Mouse (Mus musculus): ENCODE results near the gene Tbc1d14.

The Tbc1d14 gene

DNA sequence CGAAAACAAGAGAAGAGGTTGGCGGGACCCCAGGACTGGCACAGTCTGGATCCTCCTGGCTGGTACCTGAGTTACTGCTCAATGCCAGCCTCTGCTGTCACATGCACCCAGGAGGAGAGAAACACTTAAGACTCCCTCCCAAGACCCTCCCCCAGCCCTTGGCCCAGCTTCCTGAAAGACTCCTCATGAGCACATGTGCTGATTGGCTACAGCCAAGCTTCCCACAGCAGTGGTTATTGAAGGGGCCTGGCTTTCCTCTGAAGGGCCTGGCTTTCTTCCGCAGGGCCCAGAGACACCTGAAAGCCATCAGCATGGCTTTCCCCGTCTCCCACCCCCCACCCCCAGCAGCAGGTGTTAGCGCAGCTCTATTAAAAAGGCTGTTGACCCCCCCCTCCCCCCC, at the start of gene Tbc1d14:
Gene Tbc1d14, minus strand, starts transcription at position 101 of the 400 bp plus-strand sequence.
- no peak for DNase-seq (ENCODE audit: low spot score)

DNA sequence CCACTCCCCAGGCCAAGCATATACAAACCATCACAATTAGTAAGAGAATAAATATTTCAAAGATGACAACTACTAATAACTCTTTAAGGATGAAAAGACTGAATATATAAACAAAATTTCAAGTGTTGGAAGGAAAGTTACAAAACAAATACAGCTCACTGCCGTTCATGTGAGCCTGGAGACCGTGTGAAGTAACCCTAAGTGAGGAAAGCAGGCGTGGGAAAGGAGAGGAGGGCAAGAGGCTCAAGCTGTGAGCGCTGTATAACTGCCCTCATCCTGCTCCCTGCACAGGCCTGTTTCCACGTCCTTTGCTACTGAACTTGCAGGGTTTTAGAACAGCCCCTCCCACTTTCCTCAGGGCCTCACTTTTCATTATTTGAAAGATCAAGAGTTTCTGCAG, 32.5 kb upstream of the Tbc1d14 start:
- DNase-seq (ENCODE audit: low spot score): no peak

DNA sequence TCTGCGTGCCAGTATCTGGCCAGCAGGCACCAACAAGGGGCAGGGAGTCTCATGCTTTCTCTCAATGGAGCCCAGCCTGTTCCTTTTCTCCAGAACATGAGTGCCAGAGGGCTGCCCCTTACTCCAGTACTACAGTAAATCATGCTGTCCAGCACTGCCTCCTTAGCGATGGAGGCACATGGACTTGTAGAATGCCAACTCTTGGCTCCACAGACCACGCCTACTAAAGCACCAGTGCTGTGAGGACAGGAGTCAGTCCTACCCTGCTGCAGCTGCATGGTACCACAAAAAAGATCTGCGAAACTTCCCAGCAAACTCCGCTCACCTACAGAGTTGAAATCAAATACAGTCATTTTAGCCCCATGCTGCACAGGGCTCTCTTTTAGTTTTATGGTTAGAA, 30.6 kb upstream of the Tbc1d14 start:
- DNase-seq (ENCODE audit: low spot score): no peak

DNA sequence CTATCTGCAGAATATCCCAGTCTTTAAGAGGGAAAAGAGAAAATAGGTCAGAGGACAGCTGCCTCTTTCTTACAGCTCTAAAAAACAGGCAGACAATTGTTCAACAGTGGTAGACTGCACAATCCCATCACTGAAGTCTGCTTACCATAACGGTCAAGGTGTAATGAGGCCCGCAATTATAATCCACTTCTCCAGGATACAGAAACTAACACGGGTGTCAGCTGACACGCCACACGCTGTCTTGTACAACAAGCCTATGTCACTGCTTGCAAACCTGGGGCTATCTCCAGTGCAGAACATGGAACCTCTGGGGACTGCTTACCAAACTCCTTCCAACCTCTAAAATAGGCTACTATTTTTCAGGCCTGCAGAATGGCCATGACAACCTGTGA, 28.0 kb upstream of the Tbc1d14 start:
- DNase-seq (ENCODE audit: low spot score): no peak

DNA sequence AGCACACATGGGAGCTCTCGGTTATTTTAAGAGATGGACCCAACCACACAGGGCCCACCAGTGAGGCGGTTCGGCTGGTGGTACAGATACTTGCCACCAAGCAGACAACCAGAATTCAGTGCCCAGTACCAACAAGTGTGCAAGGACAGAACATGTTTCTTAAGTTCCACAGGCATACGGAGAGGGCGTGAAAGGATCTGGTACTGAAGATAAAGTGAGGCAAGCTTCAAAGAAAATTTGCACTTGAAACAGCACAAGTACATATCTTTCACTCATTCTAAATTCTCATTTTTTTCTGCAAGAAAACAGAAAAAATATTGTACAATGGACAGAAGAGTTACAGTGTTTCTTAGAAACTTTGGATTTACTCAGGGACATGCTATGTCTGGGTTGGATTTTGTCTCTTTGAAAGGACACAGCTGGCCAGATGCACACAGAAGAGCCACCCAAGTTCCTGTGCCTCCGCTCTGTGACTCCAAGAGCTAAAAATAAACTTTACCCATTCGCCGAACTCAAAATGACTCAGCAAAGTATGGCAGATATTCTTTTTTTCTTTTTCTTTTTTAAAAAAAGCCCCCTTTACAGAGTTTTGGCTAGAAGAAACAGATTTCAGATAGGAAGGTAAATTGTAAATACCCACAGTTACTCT, 27.5 kb upstream of the Tbc1d14 start:
- DNase-seq (ENCODE audit: low spot score): no peak

DNA sequence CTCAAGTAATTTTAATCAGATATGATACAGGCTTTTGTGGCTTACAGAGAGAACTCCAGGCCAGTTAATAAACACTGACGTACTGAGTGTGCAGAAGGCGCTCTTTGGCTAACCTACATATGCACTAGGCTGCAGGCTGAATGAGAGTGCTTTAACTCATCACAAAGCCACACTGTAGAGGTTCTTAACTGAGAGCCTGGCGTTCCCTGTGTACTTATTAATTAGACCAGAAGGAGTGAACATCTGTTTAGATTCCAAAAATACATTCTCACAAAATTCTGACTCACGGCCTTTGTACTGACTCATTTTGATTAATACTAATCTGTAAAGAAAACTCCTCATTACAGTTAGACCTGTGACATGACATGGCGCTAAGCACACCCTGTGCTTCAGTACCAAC, 25.8 kb upstream of the Tbc1d14 start:
- DNase-seq (ENCODE audit: low spot score): no peak

DNA sequence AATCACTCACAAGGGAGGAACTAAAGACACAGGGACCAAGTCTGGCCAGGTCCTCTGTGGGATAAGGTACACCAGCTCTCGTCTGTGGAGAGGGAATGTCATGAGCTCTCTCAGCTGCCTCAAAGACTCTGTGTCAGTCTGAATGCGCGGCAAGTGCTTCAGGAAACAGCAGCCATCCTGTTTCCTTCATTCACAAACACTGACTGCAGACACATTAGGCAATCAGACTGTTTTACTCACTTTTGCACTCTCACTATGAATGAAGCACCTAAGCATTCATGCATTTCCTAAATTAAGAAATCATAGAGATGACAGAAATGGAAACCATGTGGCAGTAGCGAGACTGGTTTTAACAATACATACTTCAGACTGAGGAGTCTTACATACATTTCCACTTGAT, 25.3 kb upstream of the Tbc1d14 start:
- DNase-seq (ENCODE audit: low spot score): no peak

DNA sequence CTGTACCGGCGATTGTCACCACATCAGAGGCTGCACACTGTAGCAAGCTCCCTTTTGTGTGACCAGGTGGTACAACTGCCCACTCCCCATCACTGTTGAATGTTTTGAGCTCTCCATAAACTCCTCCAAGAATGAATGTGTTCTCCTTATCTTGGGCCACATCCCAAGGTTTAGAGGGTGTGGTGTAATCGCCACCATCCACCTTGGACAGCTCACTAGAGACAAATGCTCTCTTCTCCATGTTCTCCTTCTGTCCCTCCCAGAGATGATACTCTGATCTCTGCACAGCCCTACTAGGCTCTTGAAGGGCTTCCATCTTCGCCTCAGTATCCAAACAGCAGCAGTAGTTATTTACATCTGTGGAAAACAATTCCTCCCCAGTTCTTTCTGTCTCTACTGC, 21.0 kb upstream of the Tbc1d14 start:
- DNase-seq (ENCODE audit: low spot score): no peak

DNA sequence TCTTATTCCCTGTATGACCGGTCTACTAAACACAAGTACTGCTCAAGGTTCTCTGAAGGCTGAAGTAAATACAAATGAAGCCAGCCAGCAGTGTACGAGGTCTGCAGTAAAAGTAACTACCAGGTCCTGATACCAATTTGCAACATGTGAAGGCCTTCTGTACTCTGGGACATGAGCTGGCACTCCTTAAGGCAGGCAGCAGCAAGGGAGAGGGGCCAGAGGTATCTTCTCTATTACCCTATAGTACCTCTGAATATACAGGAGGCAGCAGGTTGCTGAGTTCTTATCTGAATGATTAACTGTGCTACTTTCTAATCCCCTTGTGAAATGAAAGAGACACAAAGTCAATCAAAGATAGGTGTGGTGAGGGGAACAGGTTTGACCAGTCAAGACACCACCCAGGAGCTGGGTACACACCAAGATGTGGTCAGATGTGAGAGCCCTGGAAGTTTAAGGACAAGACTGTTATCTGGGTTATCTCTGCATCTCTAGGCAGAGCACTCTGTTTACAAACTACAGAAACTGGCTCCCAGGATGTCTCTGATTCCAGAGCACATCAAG, 15.9 kb upstream of the Tbc1d14 start:
- no peak for DNase-seq (ENCODE audit: low spot score)

DNA sequence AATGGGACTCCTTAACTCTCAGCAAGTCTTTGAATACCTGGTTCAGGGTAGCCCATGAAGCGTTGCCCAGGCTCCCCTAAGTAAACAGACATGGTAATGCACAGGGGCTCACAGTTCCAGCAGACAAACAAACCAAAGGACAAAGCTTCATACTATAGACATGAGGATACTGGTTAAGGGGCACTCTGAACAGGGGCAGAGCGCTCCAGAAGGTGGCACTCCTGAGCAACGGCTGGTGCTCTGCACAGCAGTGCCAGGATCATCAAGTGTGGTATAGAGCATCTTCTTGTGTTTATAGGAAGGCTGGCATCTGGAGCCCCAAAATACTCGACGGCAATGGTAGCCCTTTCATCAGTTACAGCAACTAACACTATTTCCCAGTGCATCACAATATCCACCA, 10.0 kb upstream of the Tbc1d14 start:
- DNase-seq (ENCODE audit: low spot score): peak; percentile 78

DNA sequence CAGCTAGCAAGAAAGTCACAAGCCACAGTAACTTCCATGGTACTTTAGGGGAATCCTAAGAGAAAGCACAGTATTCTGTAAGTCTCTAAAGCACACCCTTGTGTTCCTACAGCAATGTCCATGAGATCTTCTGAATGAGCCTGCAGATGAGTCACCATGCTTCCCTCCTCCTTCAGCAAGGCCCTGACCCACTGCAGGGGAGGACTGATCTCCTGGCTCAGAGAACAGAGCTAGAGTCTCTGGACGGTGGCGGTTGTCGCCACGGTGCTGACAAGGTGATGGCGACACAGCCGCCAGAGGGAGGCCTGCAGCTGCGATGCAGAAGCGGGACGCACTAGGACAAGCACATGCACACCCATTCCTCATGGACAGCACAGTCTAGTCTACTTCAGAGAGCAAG, 9.0 kb upstream of the Tbc1d14 start:
- no peak for DNase-seq (ENCODE audit: low spot score)

DNA sequence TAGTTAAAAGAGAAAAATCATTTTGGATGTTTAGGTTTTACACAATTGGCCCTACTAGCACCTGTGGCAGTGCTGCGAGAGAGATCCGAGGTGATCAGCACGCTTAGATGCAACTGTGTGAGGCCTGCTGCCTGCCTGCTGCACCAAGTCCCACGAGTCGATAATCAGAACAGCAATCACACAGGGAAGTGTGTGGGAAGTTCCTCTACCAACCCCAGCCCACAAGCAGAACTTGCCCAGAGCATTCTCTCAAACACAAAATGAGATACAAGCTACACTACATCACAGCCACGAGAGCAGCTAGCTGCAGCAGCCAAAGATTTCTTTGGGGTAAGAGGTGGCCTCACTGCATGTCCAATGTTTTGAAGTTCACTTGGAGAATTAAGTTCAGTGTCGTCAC, 8.4 kb upstream of the Tbc1d14 start:
- DNase-seq (ENCODE audit: low spot score): no peak

DNA sequence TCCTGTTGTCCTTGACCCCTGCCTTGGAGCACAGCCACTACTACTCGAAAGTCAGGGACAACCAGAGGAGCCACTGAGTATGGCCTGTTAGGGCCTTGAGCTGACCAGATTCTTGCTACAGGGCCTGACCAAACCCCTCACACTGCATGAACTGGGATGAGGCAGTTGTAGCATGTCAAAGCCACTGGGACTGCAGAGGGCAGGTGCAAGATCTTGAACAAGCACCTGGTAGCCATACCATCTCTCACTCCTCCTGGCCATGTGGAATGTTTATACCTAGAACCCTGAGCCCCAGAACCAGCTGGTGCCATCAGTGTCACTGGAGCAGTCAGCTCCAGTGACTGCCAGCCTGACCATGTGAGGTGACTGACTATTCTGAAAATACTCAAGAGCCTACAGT, 5.8 kb upstream of the Tbc1d14 start:
- DNase-seq (ENCODE audit: low spot score): no peak

DNA sequence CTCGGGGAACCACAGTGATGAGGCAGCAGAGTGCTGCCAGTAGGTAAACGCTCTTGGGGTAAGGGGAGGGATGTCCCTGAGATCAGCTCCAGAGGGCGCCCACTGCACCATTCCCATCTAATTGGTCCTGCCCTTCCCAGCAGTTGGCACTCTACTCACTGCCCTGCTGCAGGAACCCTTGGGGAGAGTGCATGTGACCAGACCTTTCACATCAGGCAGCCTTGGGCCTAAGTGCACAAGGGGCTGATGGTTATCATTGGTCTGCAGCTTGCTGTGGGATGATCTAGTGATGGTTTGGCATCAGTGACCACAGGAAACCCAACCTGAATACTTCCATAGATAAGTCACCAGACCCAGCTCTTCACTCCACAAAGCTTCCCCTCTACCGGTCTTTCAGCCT, 4.6 kb upstream of the Tbc1d14 start:
- no peak for DNase-seq (ENCODE audit: low spot score)

DNA sequence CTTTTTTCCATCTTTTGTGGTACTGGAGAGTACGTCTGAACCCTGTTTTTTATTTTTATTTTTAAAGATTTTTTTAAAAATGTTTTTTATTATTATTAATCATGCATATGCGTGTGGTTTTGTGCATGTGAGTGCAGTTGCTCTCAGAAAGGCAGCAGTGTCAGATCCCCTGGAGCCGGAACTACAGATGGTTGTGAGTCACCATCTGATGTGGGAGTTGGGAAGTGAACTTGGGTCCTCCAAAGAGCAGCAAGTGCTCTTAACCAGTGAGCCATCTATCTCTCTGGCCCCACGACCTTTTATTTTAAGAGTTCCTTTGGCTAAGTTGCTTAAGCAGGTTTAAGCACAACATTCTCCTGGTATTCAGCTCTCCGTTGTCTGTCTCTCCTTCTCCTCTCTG, 3.1 kb upstream of the Tbc1d14 start:
- DNase-seq (ENCODE audit: low spot score): no peak

DNA sequence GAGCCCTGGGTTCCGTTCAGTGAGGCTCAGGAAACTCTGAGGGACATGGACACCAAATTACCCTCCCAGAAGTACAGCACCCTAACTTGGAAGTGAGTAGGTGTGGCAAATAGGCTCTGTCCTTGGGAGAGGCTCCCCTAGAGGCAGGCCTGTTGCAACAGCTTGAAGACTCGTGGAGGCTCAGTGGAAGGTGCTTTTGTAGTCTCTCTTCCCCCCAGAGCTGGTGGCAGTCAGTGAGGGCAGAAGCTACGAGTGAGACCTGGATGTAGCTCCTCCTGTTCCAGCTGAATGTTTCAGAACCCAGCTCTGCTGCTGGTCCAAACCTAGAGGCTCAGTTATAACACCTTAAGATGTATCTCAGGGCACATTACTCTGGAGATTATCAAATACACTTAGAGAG, 2.0 kb upstream of the Tbc1d14 start:
- no peak for DNase-seq (ENCODE audit: low spot score)

DNA sequence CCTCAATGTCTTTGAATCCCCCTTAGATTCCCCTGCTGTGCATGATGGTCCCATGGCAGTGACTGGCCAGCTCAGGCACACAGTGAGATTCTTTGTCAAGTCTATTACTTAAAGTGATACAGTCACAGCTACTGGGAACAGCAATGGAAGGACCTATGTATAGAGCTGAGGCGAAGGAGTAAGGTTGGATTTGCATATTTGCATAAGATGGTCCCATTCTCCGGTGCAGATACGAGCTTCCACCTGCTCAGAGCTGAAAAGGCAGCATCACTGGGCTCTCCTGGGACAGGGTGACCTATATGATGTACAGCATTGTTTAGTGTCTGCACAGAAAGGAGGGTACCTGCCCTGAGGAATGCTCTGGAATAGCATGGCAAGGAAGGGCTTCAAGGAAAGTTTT, 1.3 kb upstream of the Tbc1d14 start:
- no peak for DNase-seq (ENCODE audit: low spot score)

DNA sequence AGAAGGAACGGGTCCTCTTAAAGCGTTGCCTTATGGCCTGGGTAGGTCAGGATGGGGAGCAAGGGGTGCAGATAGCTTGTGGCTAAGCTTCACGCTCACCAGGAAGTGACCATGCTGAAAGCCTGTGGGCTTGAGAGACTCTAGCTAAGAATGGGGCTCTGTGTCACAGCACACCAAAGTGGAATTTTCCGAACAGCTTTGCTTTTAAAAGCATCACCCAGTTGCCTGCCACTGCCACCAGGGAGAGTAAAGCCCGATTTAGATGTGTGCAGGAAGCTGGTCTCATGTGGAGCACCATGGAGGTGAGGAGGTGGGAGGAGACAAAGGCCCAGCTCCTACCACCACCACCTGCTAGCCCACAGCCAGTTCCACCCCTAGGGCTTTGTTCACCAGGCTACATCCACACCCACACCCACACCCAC, 2.6 kb downstream of the Tbc1d14 start:
- no peak for DNase-seq (ENCODE audit: low spot score)

DNA sequence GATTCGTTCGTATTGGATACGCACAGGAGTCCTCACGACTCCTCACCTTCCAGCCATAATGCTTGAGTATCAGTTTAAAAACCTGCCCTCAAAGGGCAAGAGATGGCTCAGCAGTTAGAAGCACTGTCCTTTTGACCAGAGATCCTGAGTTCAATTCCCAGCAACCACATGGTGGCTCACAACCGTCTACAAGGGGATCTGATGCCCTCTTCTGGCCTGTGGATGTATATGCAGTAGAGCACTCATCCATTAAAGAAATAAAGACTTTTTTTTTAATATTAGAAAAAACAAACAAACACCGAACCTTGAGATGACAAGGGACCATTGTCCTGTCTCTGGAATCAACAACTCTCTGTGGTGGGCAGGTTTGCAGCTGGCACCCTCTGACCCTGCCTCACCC, 8.8 kb downstream of the Tbc1d14 start:
- DNase-seq (ENCODE audit: low spot score): no peak

DNA sequence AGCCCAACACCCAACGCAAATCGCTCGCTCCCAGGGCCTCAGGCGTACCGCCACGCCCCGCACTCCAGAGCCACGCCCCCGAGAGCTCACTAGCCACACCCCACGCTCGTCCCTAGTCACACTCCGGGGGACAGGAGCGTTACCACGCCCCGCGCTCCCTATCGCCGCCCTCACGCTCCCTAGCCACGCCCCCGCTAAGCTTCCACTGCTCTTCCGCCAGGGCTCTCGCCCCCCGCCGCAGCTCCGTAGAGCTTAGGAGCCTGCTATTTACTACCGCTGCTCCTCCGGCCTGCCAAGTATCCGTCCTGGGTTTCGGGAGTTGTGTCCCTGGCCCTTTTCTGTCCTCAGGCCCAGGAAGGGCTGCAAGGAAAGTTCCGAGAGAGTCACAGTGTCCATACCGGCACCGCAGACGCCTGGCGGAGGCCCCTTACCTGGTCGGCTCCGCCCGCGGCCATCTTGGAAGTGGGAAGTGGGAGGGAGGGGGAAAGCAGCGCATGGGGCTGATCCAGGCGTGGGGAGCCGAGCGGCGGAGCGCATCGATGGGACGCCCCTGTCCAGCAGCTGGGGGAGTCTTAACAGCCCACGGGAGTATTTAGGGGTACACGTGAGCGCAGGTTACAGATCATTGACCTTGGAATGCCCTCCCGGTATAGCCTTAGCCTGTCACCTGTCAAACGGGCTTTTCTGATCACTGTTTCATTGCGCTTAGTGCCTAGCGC, 11.0 kb downstream of the Tbc1d14 start:
- DNase-seq (ENCODE audit: low spot score): peak; percentile 100

DNA sequence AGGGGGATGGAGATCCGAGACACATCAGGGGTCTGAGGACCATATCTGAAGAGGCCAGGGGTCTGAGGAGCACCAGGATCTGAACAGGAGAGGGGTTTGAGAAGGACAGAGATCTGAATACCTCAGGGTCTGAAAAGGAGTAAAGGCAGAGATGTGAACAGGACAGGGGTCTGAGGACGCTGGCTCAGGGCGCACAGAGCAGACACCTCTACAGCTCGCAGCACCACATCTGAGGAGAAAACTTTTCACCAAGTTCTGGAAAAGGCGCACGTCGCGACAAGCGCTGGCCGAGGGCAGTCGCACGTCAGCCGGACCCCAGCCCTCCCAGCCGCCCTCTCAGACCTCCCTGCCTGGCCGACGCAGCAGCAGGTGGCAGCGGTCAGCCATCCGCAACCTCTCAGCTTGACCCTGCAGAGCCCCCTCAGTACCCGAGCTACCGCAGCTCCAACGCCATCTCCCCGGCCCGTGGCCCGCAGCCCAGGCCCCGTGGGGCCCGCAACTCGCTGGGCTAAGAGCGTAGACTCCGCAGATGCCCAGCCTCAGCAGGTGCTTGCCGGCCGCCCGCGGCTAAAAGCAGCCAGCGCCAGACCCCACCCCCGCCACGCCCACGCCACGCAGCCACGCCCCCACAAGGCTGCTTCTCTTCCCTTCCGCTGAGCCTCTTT, 11.7 kb downstream of the Tbc1d14 start:
- DNase-seq (ENCODE audit: low spot score): no peak

DNA sequence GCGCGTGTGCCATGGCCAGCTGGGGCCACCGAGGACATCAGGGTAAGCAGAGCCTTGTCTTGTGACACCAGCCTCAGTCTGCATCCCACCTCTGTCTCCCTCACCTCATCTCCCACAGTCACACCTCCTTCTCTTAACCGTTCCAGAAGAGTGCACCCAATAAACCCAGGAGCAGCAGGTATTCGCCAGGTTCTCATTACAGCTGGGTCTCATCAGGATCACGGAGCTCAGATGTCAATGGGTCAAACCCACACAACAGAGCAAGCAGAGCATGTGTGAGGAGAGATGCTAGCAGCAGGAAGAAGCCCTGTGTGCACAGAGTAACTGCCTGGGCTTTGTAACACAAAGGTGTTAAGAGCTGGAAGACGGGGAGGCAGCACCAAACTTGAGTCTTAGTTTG, 13.1 kb downstream of the Tbc1d14 start:
- DNase-seq (ENCODE audit: low spot score): no peak

DNA sequence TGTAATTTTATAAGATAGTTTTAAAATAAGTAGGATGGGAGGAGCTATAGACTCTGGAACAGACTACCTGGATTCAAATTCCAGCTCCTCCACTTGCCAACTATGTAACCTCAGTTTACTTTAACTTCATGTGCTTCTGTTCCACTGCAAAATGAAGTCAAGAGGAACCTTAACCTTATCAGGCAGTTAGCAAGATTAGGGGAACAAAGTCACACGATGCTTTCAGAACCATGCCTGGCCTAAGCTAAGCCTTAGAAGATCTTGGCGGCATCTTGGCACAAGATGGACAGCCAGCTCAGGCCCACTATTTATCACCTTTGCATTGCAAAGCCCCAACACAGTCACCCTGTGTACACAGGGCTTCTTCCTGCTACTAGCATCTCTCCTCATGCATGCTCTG, 14.1 kb downstream of the Tbc1d14 start:
- DNase-seq (ENCODE audit: low spot score): no peak

Data from testis, postnatal 10 days (tissue).